Mouse (Mus musculus): ENCODE data around the gene Cpm.

DNA sequence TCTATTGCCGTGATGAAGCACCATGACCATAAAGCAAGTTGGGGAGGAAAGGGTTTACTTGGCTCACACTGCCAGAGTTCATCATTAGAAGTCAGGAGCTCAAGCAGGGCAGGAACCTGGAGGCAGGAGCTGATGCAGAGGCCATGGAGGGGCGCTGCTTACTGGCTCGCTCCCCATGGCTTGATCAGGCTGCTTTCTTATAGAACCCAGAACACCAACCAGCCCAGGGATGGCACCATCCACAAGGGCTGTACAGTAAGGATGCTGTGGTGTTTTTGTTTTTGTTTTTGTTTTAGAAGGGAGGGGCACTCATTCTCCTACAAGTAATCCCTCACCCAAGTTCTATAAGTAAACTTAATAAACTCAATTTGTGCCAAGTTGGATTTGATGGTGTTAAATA is 87.4 kb downstream of the Cpm start:
- no peak for TF ChIP-seq CTCF (IDR thresholded peaks at IDR 0.05; ENCODE audit: low read depth, low read length)
- TF ChIP-seq TAL1 (conservative IDR thresholded peaks at IDR 0.05; ENCODE audit: low read depth, low read length): no peak
- no peak for TF ChIP-seq GATA1 (IDR thresholded peaks at IDR 0.05; ENCODE audit: borderline replicate concordance, low read length)
- TF ChIP-seq POLR2AphosphoS5 (IDR thresholded peaks at IDR 0.05; ENCODE audit: insufficient replicate concordance, low read depth, low read length): no peak
- no peak for TF ChIP-seq GATA2 (IDR thresholded peaks at IDR 0.05; ENCODE audit: borderline replicate concordance, low read depth, low read length)
